Mouse (Mus musculus): Measurements from ENCODE around the gene Krt7.
A peak's percentile ranks its signal among the peaks of the same experiment; 100 is the strongest.

The Krt7 gene

DNA sequence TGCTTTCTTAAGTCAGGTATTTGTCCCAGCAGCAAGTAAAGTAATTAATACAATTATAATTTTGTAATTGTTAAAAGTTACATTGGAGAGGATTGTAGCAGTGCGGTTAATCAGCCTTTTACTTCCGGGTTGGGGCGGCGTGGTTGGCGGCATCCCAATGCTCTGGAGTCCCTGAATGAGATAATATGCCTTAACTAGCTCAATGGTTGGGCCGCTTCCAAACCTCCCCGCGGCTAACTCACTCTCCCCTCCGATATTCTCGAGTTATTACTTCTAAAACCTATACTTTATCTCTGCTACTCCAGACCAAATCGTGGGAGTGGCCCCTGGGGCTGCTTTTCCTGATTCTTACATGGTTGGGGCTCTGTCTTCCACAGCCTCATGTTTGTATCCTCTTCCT, 35.7 kb downstream of the Krt7 start:
- no peak for DNase-seq (ENCODE audit: low spot score)

DNA sequence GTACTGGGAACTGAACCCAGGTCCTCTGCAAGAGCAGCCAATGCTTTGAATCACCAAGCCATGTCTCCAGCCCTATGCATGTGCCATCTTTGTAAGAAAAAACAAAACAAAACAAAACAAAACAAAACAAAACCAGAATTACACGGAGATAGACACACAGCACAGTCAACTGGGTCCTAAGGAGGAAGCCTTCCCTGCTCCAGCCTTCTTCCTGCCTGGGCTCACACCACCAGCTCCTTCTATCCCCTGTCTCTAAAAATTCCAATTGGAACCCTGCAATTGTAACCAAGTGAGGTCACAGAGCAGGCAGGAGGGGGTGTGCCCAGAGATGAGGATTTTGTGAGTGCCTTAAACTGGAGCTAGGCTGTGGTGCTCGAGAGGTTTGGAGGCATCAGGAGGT, 36.6 kb downstream of the Krt7 start, which contains the start of gene Krt88:
Gene Krt88, plus strand, starts transcription at position 301 of the 400 bp plus-strand sequence.
- DNase-seq (ENCODE audit: low spot score) = no peak

- DNase-seq (ENCODE audit: low spot score) = peak; percentile 56
Measured at GRCm38 (mm10) chr15:101453093-101453736, 42.4 kb downstream of the Krt7 start.

GRCm38 (mm10) chr15:101454774-101455173, 43.9 kb downstream of the Krt7 start:
- DNase-seq (ENCODE audit: low spot score) = no peak

DNA sequence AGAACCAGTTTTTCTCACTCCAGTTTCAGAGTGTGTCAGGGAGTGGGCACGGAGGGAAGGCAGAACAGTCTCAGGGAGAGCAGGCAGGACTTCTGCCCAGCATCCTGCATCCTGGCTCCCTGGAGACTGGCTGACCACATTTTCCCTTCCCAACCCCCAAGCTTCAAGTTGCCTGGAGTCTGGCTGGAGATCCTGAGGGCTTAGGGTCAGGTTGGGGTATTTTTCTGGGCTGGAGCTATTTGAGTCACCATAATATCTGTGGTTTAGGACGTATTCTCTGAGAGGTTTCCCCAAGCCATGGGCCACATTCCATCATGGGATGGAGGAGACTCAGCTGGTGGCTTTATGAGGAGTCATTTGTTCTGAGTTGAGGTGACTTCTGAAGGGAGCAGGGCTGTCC, 44.4 kb downstream of the Krt7 start:
- DNase-seq (ENCODE audit: low spot score) = no peak

DNA sequence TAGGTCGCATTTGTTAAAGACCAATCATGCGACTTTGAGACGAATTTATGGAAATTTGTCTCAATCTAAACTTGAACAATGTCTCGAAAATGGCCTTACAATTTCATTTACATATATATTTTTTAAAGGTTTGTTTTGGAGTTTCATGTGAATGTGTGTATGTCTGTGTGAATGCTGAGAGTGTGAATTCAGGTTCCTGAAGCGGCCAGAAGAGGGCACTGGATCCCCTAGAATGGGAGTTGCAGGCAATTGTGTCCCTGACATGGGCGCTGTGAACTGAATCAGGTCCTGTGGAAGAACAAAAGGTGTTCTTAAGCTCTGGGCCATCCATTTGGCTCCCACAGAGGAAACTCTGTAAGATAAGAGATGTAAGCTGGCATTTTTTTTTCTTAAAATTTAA, 45.0 kb downstream of the Krt7 start:
- no peak for DNase-seq (ENCODE audit: low spot score)

DNA sequence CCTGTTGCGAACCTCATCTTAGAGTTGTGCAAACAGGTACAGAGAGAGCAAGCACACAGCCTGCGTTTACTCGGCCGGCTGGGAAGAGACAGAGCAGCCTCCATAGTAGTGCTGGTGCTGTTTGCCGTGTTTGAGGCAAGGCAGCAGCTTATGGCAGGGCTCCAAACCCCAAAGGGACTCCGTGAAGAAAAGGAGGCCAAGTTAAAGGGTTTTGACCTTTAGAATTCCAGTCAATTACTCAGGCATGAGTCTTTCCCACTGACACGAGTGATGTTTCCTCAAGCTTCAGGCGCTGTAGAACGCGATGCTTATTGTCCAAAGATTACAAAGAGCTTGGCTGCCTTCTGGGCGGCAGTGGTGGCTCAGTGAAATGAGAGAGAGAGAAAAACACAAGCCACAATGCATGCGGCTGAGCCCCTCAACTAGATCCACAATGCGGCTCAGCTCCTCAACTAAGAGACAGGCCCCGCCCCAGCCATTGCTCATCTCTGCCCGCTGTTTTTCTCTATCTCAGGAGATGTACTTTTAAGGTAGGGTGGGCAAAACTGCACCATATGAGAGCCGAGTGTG, 47.6 kb downstream of the Krt7 start:
- DNase-seq (ENCODE audit: low spot score) = no peak

GRCm38 (mm10) chr15:101459283-101459682, 48.4 kb downstream of the Krt7 start:
- DNase-seq (ENCODE audit: low spot score) = no peak

DNA sequence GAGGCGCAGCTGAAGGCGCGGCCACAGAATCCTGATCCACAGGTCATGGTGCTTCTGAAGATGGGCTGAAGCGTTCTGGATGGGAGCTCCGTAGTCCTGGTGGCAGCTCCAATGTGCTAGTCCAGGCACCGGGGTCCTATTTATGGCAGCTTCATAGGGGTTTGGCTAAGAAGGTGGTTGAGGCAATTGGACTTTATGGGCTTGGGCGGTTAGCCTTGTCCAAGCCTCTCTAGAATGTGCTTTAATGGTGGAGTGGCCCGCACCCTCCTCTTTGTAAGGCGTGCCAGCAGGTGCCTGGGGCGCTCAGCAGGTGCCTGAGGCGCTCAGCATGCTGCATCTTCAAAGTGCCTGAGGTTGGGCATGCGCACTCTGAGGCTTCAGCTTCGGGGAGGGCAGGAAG, 52.8 kb downstream of the Krt7 start, which contains the start of gene Krt81:
Gene Krt81, minus strand, starts transcription at position 101 of the 400 bp plus-strand sequence.
- no peak for DNase-seq (ENCODE audit: low spot score)

GRCm38 (mm10) chr15:101469093-101469492, 58.2 kb downstream of the Krt7 start:
- DNase-seq (ENCODE audit: low spot score) = no peak

DNA sequence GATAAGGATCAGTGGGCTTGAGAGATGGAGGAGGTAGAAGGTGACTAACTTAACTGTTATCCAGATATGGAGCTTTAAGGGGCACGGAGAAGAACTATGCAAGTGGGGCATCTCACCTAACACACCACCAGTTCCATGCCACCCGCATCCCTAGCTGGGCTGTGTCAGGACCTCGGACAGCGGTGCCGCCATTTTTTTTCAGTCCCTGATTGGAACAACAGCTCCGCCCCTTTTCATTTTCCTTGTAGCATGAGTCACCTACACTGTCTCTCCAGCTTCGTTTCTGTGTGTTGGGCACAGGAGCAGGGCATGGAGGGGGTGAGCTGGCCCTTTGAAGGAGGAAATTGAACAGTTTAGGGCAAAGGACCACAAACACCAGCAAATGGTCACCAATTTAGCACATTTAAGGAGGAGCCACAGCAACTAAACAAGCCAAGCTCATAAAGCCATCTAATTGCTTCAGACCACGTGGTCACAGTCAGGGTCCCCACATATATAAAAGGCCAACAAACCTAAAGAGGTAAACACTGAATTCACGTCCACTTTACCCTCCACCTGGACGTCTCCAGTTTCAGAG, 62.2 kb downstream of the Krt7 start, which contains the start of gene Krt86:
Gene Krt86, plus strand, starts transcription at position 527 of the 577 bp plus-strand sequence.
- DNase-seq (ENCODE audit: low spot score) = no peak

- DNase-seq (ENCODE audit: low spot score) = no peak
Measured at GRCm38 (mm10) chr15:101479007-101479665, 68.3 kb downstream of the Krt7 start.

DNA sequence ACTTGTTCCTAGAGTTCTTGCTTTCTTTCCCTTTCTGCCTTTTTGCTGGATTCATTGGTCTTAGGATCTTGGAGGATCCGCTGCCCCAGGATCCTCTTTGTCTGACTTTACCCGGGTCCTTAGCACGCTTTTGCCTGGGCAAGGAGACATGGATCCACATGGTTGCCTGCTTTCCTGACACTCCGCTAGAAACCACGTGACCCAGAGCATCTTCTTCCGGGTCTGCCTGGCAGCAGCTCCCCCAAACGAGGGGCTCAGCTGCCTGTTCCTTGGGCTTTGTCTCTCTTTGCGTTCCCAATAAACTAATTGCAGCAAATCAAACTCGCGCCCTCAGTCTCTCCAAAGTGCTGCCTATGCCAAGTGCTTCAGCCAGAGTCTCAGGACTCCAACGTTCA, 68.8 kb downstream of the Krt7 start:
- no peak for DNase-seq (ENCODE audit: low spot score)
